Mouse (Mus musculus) MEL (cell line): Measurements from ENCODE around the gene 1700024P04Rik.

Experiments
- BHLHE40 ChIP-seq: IDR thresholded peaks from 2 replicates; pipeline ENCODE4 v1.6.1; 2012; ENCODE audit warnings: low read depth, mild to moderate bottlenecking, inconsistent platforms, low read length, improper control_type of control experiment, borderline replicate concordance
- CHD2 ChIP-seq: IDR thresholded peaks from 2 replicates; pipeline ENCODE4 v1.6.1; 2011; ENCODE audit warnings: low read length, improper control_type of control experiment
- E2F4 ChIP-seq: IDR thresholded peaks from 2 replicates; pipeline ENCODE4 v1.6.1; 2011; ENCODE audit warnings: low read depth, low read length, improper control_type of control experiment, borderline replicate concordance
- ETS1 ChIP-seq: IDR thresholded peaks from 2 replicates; pipeline ENCODE4 v1.6.1; 2012; ENCODE audit warnings: low read depth, mild to moderate bottlenecking, inconsistent platforms, low read length, improper control_type of control experiment, moderate library complexity
- HCFC1 ChIP-seq: IDR thresholded peaks from 2 replicates; pipeline ENCODE4 v1.6.1; 2012; ENCODE audit warnings: low read depth, mild to moderate bottlenecking, inconsistent platforms, low read length, improper control_type of control experiment, moderate library complexity
- JUND ChIP-seq: IDR thresholded peaks from 2 replicates; pipeline ENCODE4 v1.6.1; 2011; ENCODE audit warnings: low read depth, mild to moderate bottlenecking, improper control_type of control experiment, low read length
- KAT2A ChIP-seq: conservative IDR thresholded peaks from 2 replicates; pipeline ENCODE4 v1.6.1; 2012; ENCODE audit warnings: low read depth, low read length, improper control_type of control experiment, inconsistent platforms
- MAFK ChIP-seq: IDR thresholded peaks from 2 replicates; pipeline ENCODE4 v1.6.1; 2011; ENCODE audit warnings: low read depth, mild to moderate bottlenecking, low read length, improper control_type of control experiment, borderline replicate concordance
- MAZ ChIP-seq: IDR thresholded peaks from 2 replicates; pipeline ENCODE4 v1.6.1; 2012; ENCODE audit warnings: low read depth, mild to moderate bottlenecking, inconsistent platforms, low read length, improper control_type of control experiment
- POLR2A ChIP-seq, 2 experiments: IDR thresholded peaks; 2 replicates each; pipeline ENCODE4 v1.6.1; 2011 to 2012; ENCODE audit warnings: low read length in 2 of 2, mild to moderate bottlenecking in 2 of 2, control low read depth in 1 of 2, improper control_type of control experiment in 1 of 2, low read depth in 1 of 2, moderate library complexity in 1 of 2; ENCODE audit not compliant: control insufficient read depth in 1 of 2, insufficient read depth in 1 of 2, poor library complexity in 1 of 2
- RAD21 ChIP-seq: IDR thresholded peaks from 2 replicates; pipeline ENCODE4 v1.6.1; 2011; ENCODE audit warnings: mild to moderate bottlenecking, low read depth, low read length, improper control_type of control experiment

GRCm38 (mm10) chr13:99022036-99022435 lies 37.7 kb upstream of the 1700024P04Rik start:
- TF ChIP-seq E2F4 (no peak), HCFC1 (no peak), CHD2 (no peak), KAT2A (no peak), JUND (no peak), POLR2A (IDR thresholded peaks at IDR 0.05; ENCODE audit: control insufficient read depth in 1 of 2, insufficient read depth in 1 of 2, low read depth in 1 of 2, low read length in 2 of 2, poor library complexity in 1 of 2) (no peak), MAFK (no peak), ETS1 (no peak), MAZ (no peak), BHLHE40 (no peak), RAD21 (no peak)
